Comparison of ENCODE assay signal across 8 mouse cellular contexts in the genomic region with DNA sequence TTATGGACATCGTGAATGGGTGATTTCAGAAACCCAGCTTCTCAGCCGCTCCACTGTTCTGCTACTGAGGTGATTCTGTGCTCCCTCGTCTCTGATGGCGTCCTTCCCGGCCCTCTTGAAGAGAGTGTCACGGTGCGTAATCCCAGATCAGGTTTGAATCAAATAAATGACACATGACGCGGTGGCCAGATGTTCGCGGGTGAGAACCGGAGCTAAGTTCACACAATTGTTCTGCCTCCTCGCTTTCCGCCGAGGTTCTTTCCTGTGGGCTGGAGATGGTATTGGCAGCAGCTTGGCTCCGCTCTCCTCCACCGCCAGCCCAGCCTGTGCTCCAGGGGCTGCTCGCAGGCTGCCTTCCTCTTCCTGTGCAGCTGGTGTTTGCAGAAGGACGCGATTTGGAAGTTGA.
DNase-seq lines count a peak whose midpoint lies in the region; ATAC-seq lines count a peak whose summit lies in the region.

No protein-coding gene starts in this region.

- peaks cover under 1% of the 10 kb centered on the region; the same call in 1 of the 2 replicates for H3K4me1 ChIP-seq in hindbrain, embryonic 12.5 days
- peaks cover 6% of the 10 kb centered on the region; the same call in 1 of the 2 replicates for H3K4me1 ChIP-seq in stomach, embryonic 16.5 days (ENCODE audit: control insufficient read depth, insufficient read depth, low read length)

- no peak for ATAC-seq in hindbrain, embryonic 12.5 days (ENCODE audit: low FRiP score)
- peak; percentile 66; the same call in 1 of the 2 replicates for ATAC-seq in stomach, embryonic 16.5 days (ENCODE audit: insufficient read depth, low FRiP score)

- H3K27me3 ChIP-seq in hindbrain, embryonic 12.5 days, result 0 out of 2 replicates have a peak, but pooled peaks cover 3% of the 10 kb centered on the region
- no peaks in the 10 kb centered on the region for H3K27me3 ChIP-seq in stomach, embryonic 16.5 days (ENCODE audit: control insufficient read depth, insufficient read depth, low read length)

- 57% methylated on average over 20 of the region's 20 CpGs for WGBS in hindbrain, embryonic 12.5 days
- 25% methylated on average over 20 of the region's 20 CpGs for WGBS in stomach, embryonic 16.5 days

- no peaks in the 10 kb centered on the region for H3K36me3 ChIP-seq in hindbrain, embryonic 12.5 days
- no peaks in the 10 kb centered on the region for H3K36me3 ChIP-seq in stomach, embryonic 16.5 days (ENCODE audit: control insufficient read depth, insufficient read depth, low read length)

- DNase-seq in CD4-positive, CD25-positive, alpha-beta regulatory T cell, adult 2 months (ENCODE audit: low read depth, low spot score), result peak; percentile 39
- peak; percentile 64 for DNase-seq in ZHBTc4 (ENCODE audit: low read depth, low spot score)
- peak; percentile 7 for DNase-seq in gastrocnemius, adult 18-20 months (ENCODE audit: low spot score)
- peak; percentile 18 to 23 for DNase-seq in layer of hippocampus, postnatal 25 days (ENCODE audit: extremely low spot score in 1 of 2, low spot score in 1 of 2)
- DNase-seq in lung, postnatal 36 days, result peak; percentile 73
- no peak for DNase-seq in spleen, adult 12 weeks (ENCODE audit: low spot score)

- no peak overlapping the region for H3K9ac ChIP-seq in hindbrain, embryonic 12.5 days
- peak overlapping the region; percentile 38 for H3K9ac ChIP-seq in stomach, embryonic 16.5 days (ENCODE audit: low read length)

- H3K9me3 ChIP-seq in hindbrain, embryonic 12.5 days (replicated peaks), result no peaks in the 10 kb centered on the region
- no peaks in the 10 kb centered on the region for H3K9me3 ChIP-seq in stomach, embryonic 16.5 days (replicated peaks; ENCODE audit: control insufficient read depth, low read length)

- H3K27ac ChIP-seq in hindbrain, embryonic 12.5 days, result 0 out of 2 replicates have a peak overlapping the region, but pooled peaks have one; percentile 40
- H3K27ac ChIP-seq in stomach, embryonic 16.5 days (ENCODE audit: low read length), result peak overlapping the region; percentile 46; the same call in 1 of the 2 replicates

- H3K4me2 ChIP-seq in hindbrain, embryonic 12.5 days (replicated peaks), result peak overlapping the region; percentile 13; the same call in 1 of the 2 replicates
- H3K4me2 ChIP-seq in stomach, embryonic 16.5 days (ENCODE audit: low read depth, low read length), result peak overlapping the region; percentile 51

- no peak overlapping the region for H3K4me3 ChIP-seq in hindbrain, embryonic 12.5 days
- H3K4me3 ChIP-seq in stomach, embryonic 16.5 days (replicated peaks; ENCODE audit: low read length), result peak overlapping the region; percentile 32
